Mouse (Mus musculus) kidney, postnatal 14 days (tissue): ENCODE measurements around the gene Usp10.
A peak's percentile ranks its signal among the peaks of the same experiment; 100 is the strongest.

Experiments used
- DNase-seq: peaks from one replicate; pipeline ENCODE4 v3.0.0; 2022; ENCODE audit warnings: mixed read lengths

The Usp10 gene

DNA sequence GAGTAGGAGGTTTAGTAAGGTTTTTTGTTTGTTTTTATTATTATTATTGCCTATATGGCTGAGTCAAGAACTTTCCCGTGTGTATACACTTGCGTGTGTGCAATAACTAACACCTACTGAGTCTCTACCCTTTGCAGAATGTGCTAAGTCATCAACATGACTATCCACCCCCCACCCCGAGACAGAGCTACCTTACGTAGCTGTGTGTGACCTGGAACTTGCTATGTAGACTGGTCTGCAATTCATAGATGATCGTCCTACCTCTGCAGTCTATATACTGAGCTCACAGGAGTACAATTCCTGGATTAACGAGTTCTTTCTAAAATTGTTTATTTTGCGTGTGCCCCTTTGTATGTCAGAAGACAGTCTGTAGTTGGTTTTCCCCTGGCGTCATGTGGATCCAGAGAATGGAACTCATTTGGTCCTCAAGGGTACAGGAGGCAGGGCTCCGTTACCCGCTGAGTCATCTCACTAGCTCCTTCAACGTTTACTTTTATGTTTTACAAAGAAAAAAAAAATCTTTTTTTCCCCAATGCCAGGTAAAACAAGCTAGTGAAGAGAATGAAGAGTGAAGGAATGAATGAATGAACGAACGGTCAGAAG lies at the start of gene Usp10:
Gene Usp10, plus strand, starts transcription at position 417 of the 603 bp plus-strand sequence.
- DNase-seq: no peak

DNA sequence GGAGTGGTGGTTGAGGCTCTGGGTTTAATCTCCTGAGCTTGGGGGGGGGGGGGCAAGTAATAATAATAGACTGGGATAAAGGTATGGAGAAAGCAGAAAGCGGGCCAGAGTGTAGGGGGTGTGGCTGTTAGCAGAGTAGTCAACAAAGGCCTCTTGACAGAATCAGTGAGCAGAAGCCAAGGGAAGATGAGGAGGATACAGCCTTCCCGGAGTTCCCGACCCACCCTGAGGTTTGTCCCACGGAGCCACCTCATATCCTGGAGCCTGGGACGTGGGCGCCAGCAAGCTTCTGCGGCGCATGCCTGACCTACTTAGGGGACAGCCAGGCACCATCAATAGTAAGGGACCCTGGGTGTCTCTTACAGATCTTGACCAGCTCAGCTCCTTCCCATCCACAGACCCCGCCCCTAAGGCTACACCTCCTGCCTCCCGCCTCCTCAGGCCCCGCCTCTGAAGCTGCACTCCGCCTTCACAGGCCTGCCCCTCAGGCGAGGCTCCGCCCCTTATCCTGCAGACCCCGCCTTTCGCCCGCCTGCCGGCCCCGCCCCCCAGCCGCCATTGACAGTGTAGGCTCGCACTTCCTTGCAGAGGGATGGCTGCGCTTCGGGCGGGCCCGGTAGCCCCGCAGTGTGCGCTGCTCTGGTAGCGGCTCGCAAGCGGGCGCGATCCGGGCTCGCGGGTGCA lies 48.3 kb upstream of the Usp10 start, which contains the start of gene Klhl36:
Gene Klhl36, plus strand, starts transcription at position 561 of the 684 bp plus-strand sequence.
- peak; percentile 99 for DNase-seq

DNA sequence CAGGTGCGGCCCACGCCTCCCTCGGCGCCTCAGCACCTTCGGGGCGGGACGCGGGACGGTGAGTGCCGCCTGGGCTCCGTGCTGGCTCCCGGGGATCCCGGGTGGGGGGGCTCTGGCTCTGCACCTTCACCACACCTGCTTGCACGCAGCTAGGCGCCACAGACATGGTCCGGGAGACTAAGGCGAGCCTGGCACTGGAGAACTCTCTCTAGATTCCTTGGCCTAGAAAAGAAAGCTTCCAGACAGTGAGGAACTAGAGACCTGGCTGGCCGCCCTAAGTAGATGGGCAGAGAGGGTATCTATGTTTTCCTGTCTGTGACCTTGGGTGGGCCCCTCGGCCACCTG lies 47.8 kb upstream of the Usp10 start:
- no peak for DNase-seq

DNA sequence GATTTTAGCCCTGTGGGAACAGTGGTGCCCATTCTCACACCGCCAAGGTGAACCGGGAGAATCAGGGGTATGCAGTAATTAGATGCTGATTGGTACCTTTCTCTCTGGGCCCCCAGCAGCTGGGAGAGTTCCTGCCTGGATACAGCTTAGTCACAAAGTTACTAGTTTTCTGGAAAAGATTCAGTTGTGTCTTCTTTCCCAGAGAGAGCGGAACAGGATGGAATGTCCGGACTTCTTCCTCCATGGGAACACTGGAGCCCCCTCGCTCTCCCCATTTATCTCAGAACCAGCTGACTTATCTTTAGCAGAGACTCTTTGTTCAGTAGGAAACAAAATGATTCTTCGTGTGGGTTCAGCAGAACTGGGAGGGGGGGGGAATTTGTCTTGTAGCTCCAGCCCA lies 47.4 kb upstream of the Usp10 start:
- no peak for DNase-seq

DNA sequence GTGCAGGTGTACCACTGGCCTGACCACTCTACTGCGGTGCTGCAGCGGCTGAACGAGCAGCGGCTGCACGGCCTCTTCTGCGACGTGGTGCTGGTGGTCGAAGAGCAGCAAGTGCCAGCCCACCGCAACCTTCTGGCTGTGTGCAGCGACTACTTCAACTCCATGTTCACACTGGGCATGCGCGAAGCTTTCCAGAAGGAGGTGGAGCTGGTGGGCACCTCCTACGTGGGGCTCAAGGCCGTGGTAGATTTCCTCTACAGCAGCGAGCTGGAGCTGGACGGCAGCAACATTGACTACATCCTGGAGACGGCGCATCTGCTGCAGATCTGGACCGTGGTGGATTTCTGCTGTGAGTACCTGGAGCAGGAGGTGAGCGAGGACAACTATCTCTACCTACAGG lies 40.5 kb upstream of the Usp10 start:
- no peak for DNase-seq

DNA sequence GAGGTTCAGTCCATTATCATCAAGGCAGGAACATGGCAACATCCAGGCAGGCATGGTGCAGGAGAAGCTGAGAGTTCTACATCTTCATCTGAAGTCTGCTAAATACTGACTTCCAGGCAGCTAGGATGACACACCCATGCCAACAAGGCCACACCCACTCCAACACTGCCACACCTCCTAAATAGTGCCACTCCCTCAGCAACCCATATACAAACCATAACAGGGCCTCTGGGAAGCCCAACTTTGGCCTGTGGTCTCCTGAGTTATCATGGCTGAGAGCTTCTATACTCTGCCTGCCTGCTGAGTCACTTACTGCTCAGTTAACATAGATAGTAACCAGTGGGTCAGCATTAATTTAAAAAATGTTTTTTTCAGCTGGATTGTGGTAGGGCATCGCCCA lies 37.0 kb upstream of the Usp10 start:
- DNase-seq: no peak

DNA sequence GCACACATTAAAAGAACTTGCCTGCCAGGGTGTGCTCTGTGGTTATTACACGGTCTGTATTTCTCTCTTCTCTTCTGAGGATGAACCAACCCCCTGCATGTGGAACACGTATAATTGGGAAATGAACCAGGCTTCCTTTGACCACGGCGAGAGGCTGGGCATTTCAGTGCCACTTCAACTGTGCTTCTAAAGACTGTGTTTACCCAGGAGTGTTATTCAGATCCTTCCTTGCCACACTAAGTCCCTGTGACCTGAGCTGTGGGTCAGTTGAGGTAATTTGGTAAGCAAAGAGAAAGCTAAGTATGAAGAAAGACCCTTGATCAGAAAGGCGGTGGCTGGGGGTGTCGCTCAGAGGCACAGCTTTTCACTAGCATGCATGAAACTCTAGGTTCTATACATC lies 28.9 kb upstream of the Usp10 start:
- DNase-seq: no peak

DNA sequence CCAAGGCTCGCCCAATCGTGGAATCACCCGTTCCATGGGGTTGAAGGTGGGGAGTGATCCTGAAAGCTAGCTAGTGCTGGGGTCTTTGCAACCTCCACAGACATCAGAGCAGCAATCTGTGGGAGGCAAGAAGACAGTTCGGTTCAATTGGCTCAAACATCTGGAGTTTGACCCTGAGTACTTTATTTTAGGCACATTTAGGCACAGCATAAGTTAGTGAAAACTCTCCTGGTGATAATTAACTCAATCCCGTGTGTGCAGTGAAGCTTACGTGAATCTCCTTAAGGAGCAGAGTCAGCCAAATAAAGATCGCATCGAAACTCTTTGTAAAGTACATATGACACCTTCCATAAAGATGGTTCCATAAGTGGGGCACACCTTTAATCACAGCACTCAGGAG lies 28.2 kb upstream of the Usp10 start:
- DNase-seq: peak; percentile 48

DNA sequence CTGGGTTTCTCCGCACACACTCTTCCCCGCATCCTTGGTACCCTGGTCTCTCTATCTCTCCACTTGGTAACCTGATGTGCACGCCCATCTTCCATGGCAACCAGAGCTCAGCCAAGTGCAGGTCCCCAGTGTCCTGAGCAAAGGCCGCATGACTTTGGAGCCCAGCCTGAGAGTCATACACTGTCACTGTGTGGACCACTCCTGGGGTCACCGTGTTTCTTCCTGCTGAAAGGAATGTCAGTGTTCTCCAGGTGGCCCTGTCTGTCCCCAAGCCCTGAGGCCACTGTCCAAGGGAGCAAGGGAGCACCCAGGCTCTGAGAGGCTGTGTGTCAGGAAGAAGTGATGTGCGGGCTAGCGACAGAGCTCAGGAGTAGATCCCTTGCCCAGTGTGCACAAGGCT lies 26.9 kb upstream of the Usp10 start:
- no peak for DNase-seq

DNA sequence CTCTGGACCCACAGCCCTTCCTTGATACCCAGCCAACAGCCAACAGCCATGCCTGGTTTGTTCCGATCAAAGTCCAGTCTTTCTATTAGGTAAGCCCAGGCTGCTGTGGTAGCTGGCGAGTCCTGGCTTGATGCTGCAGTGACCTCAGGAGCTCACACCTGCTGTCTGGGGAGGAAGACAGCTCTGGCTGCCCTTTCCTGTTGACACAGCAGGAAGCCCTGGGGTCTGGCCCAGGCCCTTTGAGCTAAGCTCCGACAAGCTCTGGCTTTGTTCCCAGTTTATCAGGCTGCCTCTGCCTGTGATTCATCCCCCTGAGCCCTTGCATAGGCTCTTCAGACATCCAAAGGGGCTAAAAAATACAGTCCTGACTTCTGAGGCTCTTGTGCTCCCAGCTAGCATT lies 24.5 kb upstream of the Usp10 start:
- peak; percentile 90 for DNase-seq

DNA sequence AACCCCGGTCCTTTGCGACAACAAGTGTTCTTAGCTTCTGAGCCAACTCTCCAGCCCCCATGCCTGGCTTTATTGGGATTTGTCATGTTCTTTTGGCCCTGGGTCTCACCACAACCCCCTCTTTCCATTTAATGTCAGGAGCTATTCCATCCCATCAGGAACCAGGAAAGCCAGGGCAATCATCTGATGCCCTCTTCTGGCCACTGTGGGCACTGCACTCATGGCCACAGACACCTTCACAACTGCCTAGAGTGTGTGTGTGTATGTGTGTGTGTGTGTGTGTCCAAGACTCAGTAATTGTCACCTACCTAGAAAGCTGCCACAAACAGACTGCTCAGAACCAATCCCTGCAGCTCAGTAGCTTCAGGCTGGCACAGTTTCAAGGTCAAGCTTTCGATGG lies 23.0 kb upstream of the Usp10 start:
- peak; percentile 64 for DNase-seq

DNA sequence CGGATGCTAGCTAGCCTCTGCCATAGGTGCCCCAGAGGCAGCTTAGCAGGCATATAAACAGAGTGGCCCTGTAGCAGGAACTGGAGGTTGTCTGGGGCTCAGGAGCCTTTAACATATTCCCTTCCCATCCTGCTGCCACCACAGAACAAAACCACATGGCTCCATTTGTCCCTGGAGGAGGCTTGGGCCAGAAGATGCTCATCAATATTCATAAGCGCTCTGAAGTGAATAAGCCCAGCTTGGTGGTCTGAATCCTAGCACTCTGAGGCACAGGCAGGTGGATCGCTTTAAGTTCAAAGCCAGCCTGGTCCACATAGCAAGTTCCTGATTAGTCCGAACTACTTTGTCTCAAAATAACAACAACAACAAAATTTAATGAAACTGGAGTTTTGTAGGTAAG lies 22.1 kb upstream of the Usp10 start:
- DNase-seq: no peak

DNA sequence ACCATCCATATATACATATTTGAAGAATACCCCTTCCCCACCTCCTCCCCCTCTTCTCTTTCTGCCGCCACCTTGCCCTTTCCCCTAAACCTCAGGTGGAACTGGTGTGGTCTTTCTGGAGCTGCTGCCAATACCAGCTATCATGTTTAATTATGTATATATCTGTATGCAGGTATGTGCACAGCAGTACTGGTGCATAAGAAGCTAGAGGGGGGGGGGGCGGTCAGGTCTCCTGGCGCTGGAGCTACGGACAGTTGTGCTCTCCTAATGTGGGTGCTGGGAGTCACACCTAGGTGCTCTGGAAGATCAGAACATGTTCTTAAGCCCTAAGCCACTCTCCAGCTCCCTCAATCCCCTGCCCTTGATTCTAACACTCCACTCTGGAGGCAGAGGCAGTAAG lies 13.1 kb upstream of the Usp10 start:
- no peak for DNase-seq

DNA sequence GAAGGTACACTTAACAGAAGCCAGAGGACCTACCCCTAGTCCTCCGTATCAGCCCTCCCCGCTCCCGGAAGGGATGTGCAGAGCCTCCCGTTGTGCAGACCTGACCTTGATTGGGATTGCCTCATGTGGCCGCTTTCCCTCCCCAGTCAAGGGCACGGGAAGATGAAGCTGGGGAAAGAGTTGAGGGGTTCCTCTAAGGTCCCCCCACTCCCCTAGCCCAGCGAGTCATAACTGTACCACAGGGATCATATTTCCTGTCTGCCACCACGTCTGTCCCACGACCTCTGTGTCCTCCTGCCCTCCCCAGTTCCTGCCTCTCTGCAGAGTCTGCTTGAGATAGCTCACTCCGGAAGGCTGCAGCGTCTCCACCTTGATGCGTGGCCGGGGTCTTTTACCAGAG lies 12.2 kb upstream of the Usp10 start:
- DNase-seq: no peak

DNA sequence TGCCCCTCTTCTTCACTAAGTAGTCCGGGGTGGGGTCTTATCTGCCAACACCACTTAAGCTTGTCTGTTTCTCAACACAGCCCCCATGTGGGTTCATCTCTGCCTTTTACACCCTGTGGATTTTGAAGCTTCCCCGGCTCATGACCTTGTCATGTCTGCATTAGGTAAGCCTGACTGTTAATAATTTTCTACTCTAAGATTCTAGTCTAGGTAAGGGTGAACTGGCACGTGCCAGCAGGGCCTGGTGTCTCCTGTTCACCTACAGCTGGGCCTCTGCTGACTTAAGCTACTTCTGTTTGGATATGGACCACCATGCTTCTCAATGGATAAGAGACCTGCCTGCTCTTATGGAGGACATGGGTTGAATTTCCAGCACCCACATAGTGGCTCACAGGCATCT lies 8.8 kb upstream of the Usp10 start:
- DNase-seq: peak; percentile 72

DNA sequence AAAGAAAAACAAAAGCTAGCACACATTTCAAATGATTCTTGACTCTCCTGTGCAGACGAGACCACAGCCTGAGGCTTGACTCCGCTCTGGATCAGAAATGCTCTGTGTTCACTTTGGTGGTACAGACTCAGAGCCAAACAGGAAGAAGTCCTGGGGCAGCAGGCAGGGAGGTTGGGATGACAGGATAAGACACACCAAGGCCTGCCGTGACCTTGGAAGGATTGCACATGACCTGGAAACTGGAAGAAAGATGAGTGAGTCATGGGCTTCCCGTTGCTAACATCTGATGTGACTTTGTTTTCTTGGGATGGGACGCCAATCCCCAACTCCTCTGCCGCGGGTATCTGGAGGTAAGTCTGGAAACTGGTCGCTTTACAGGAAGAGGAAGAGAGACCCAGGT lies 8.2 kb upstream of the Usp10 start:
- DNase-seq: peak; percentile 48

DNA sequence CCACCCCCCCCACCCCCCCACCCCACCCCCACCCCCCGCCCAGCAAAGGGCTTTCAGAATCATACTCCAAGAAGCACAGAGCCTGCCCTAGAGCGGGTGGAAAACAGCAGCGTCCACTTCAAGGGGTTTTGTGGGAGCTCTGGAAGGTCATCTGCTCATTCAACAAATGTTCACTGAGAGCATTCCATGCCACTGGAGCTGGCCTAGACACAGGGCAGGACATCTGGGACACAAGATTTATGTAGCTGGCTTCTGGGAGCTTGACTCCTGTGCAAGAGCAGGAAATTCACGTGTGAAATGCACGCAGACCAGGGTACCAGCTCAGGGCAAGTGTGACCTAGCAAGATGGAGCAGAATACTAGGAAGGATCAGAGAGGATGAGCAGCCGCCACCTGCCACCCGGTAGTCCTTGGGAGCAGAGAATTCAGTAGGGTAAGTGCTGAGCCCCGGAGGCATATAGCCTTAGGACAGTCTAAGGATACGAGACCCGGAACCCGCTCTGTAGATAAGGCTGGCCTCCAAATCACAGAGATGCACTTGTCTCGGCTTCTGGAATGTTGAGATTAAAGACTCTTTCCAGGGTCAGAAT lies 5.7 kb upstream of the Usp10 start:
- DNase-seq: no peak

DNA sequence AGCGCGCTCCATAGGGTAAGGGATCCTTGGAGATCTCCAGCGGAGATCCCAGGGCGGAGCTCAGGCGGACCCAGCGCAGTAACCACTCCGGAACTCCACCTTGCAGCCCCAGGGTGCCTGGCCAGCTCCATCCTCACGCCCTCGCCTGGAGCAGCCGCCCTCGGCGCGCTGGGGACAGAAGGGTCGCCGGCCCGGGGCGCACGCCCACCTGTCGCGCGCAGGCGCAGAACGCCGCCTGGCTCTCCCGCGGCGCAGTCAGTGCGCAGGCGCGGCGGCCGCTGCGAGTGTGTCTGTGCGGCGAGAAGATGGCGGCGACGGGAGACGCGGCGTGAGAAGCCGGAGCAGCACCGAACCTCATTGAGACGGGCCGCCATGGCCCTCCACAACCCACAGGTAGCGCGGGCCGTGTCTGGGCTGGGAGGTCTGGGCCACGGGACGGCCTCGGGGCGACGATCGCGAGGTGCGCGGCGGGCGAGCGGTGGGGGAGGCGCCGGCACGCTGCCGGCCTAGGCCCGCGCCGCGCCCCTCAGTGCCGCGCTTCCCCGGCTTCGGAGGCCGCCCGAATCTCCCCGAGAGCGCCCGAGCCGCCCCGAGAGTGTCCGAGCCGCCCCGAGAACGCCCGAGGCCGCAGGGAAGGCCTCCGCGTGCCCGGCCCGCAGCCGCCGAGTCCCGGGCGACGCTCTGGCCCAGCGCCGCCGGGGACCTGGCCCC lies 542 bp downstream of the Usp10 start, which contains the start of gene Gm20388:
Gene Gm20388, plus strand, starts transcription at position 295 of the 711 bp plus-strand sequence.
- DNase-seq: peak; percentile 95

DNA sequence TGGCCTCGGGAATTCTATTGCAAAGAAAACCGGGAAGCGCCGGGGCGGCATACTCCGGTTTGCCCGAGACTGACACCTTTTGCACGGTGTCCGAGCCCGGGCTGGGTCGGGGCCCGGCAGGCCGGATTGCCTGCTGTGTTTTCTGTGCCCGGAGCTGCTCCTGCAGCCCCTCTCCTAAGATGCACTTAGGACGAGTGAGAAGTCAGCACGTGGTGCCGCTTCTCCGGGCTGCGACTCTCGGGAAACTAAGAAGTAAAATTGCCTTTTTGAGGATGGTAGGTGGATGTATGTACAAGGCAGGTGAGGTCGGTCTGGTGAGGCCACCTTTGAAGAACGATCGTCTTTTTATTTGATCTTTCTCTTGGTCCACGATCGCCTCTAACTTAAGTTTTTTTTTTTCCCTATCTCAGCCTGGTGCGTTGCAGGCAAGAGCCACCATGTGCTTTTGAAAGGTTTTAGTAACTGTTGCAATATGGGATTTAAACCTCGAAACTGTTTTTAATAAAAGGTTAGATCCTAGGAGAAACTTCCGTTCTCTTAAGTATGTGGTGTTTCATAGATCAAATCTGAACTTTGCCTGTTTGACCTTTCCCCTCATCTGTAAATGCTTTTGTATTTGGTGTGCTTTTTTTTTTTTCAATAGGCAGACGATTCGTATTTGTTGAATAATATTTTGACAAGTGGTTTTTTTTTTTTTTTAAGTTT lies 1.2 kb downstream of the Usp10 start:
- no peak for DNase-seq

DNA sequence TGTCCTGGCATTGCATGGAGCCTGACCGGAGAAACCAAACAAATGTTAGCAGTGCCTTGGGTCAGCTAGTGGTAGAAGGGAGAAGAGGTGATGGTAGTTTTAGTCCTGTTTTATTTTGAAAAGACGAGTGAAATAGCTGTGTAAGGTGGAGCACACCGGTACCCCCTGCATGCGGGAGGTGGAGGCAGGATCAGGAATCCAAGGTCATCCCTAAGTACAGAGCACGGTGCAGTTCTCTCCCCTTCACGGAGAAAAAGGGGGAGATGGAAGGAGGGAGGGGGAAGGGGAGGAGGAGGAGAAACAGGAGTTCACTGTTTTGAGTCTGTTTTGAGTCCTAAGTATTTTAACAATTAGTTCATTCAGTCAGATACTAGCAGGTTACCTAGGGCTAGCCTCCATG lies 2.5 kb downstream of the Usp10 start:
- no peak for DNase-seq

DNA sequence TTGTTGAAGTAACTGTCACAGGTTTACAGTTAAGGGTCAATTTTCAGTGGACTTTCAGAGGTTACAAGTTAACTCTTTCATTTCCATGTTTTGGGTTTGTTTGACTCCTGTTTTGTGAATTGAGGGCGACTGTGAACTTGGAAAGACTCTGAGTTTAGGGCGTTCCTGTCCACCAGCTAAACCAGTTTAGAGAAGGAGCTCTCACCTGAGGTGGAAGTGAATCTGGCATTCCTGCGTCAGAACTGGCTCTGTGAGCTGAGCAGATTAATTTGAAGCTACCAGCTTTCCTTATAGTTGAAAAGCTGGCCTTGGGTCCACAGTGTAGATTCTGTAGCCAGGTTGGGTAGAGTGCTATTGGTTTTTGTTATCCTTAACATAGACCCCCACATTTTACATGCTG lies 3.0 kb downstream of the Usp10 start:
- no peak for DNase-seq

DNA sequence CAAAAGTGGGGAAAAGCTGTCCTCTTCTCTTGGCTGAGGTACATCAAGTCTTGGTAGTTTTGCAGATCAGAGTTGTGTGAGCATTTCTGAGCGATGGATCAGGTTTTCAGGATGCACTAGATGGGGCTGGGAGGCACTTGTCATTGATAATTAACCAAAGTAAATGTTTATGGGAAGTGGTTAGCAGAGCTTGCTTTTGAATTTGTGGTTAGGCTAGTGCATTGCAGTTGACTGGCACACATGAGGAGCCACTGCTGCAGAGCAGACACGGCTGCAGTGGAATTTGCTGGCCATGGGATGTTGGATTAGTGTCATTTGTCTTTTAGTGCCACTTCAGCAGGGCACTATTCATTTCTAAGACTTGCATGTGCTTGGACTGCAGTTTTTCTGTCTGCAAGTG lies 4.0 kb downstream of the Usp10 start:
- peak; percentile 42 for DNase-seq

DNA sequence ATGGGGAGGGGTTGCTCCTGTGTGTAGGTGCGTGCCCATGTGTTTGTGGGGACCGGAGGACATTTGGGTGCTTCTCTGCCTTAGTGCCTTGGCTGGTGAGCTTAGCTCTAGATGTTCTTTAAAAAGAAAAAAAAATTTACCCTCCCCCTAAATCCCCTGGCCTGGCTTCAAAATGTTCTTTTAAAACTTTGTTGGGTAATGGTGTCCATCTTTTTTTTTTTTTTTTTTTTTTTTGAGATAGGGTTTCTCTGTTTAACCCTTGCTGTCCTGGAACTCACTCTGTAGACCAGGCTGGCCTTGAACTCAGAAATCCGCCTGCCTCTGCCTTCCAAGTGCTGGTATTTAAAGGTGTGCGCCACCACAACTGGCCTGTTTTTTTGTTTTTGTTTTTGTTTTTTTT lies 5.1 kb downstream of the Usp10 start:
- no peak for DNase-seq
